Mouse (Mus musculus) myocyte (in vitro differentiated cells): ENCODE data around the gene Frmpd2. TPM values are rescaled to one million over a fixed set of nuclear protein-coding genes. Genes with fewer than 3 reads are reported as not detected.

Source experiments
- H3K27me3 ChIP-seq: one replicate; pipeline ENCODE4 v1.6.1; 2011; ENCODE audit not compliant: control insufficient read depth, insufficient read depth, insufficient read length
- H3K36me3 ChIP-seq: one replicate; pipeline ENCODE4 v1.6.1; 2011; ENCODE audit not compliant: control insufficient read depth, insufficient read depth
- H3K4me2 ChIP-seq: one replicate; pipeline ENCODE4 v1.6.1; 2011; ENCODE audit warnings: low read depth, control low read depth
- H3K4me3 ChIP-seq: one replicate; pipeline ENCODE4 v1.5.1; 2011; ENCODE audit warnings: mild to moderate bottlenecking, control low read depth, moderate library complexity
- H3K79me2 ChIP-seq: one replicate; pipeline ENCODE4 v1.6.1; 2011; ENCODE audit not compliant: control insufficient read depth, insufficient read depth
- H3ac ChIP-seq: one replicate; pipeline ENCODE4 v1.6.1; 2011; ENCODE audit not compliant: control insufficient read depth, insufficient read length
- CEBPB ChIP-seq: IDR thresholded peaks from 2 replicates; pipeline ENCODE4 v1.6.1; 2011; ENCODE audit warnings: mild to moderate bottlenecking, moderate library complexity; ENCODE audit not compliant: poor library complexity, insufficient read depth, severe bottlenecking
- E2F4 ChIP-seq: IDR thresholded peaks from one replicate; pipeline ENCODE4 v1.6.1; 2011; ENCODE audit warnings: mild to moderate bottlenecking, control low read depth, moderate library complexity; ENCODE audit not compliant: insufficient read depth
- MAX ChIP-seq: IDR thresholded peaks from one replicate; pipeline ENCODE4 v1.6.1; 2011; ENCODE audit warnings: low read depth, mild to moderate bottlenecking, control low read depth
- MYOD1 ChIP-seq, 3 experiments: IDR thresholded peaks; one replicate each; pipeline ENCODE4 v1.6.1; 2011; ENCODE audit warnings: control low read depth in 2 of 3, low read depth in 2 of 3, mild to moderate bottlenecking in 2 of 3, moderate library complexity in 1 of 3; ENCODE audit not compliant: insufficient read length in 2 of 3, control insufficient read depth in 1 of 3
- MYOG ChIP-seq, 3 experiments: IDR thresholded peaks; one replicate each; pipeline ENCODE4 v1.6.1; 2011; ENCODE audit warnings: control low read depth in 2 of 3, low read depth in 2 of 3, mild to moderate bottlenecking in 2 of 3; ENCODE audit not compliant: insufficient read length in 2 of 3, control insufficient read depth in 1 of 3, insufficient read depth in 1 of 3
- POLR2A ChIP-seq: IDR thresholded peaks from one replicate; pipeline ENCODE4 v1.6.1; 2011; ENCODE audit warnings: low read depth, mild to moderate bottlenecking, control low read depth, moderate library complexity; ENCODE audit not compliant: insufficient read length
- POLR2AphosphoS2 ChIP-seq: IDR thresholded peaks from one replicate; pipeline ENCODE4 v1.6.1; 2011; ENCODE audit warnings: low read depth, control low read depth; ENCODE audit not compliant: insufficient read length
- REST ChIP-seq: IDR thresholded peaks from one replicate; pipeline ENCODE4 v1.6.1; 2011; ENCODE audit warnings: mild to moderate bottlenecking, control low read depth, moderate library complexity; ENCODE audit not compliant: insufficient read depth, insufficient read length
- SRF ChIP-seq: IDR thresholded peaks from one replicate; pipeline ENCODE4 v1.6.1; 2011; ENCODE audit warnings: low read depth; ENCODE audit not compliant: control insufficient read depth, insufficient read length
- TCF12 ChIP-seq: IDR thresholded peaks from one replicate; pipeline ENCODE4 v1.6.1; 2011; ENCODE audit warnings: mild to moderate bottlenecking, control low read depth; ENCODE audit not compliant: poor library complexity, insufficient read depth, severe bottlenecking
- TCF3 ChIP-seq: IDR thresholded peaks from one replicate; pipeline ENCODE4 v1.6.1; 2011; ENCODE audit warnings: low read depth, control low read depth; ENCODE audit not compliant: insufficient read length
- USF1 ChIP-seq: IDR thresholded peaks from one replicate; pipeline ENCODE4 v1.6.1; 2011; ENCODE audit warnings: low read depth, mild to moderate bottlenecking, control low read depth, moderate library complexity
- polyA plus RNA-seq: library from polyadenylated mRNA; unstranded; fragments of >200 nt; fragmentation: generic; extraction: Trizol; gene quantifications from one replicate; pipeline ENCODE4 v1.2.1, GENCODE M21; 2012; ENCODE audit warnings: missing spikeins

Frmpd2 gene
- polyA plus RNA-seq, 1 experiment, result not detected

DNA sequence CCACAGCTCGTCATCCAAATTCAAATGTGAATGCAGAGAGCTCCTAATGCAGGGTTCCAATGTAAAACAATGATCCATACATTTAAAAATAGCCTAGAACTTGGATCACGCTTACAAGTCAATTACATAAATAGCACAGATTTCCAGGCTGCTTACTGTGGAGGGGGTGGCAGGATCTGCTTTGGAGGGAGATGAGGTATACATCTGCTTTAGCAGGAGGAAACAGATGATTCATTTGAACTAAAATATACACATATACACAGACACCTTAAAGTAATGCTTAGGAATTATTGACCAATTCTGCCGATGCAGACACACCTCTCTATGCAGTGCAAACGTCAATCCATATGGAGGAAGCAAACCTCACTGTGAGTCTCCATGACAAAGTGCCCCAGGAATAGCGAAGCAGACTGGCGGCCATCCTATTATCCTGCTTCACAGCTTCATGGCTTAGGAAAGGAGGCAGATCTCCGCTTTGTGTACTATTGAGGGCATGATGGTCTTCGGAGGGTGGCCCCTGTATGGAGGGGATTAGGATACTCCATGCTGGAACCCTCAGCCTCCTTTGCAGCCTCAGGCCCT lies 59.9 kb downstream of the Frmpd2 start:
- no peaks in the 10 kb centered on the region for H3K36me3 ChIP-seq
- H3K79me2 ChIP-seq, result no peaks in the 10 kb centered on the region
- H3K27me3 ChIP-seq, result peaks cover 18% of the 10 kb centered on the region
- H3K4me3 ChIP-seq, result no peak overlapping the region
- TF ChIP-seq MYOG (IDR thresholded peaks at IDR 0.05; ENCODE audit: control insufficient read depth in 1 of 3, insufficient read depth in 1 of 3, insufficient read length in 2 of 3, low read depth in 2 of 3) (no peak), MAX (no peak), TCF12 (no peak), E2F4 (no peak), MYOD1 (IDR thresholded peaks at IDR 0.05; ENCODE audit: control insufficient read depth in 1 of 3, insufficient read length in 2 of 3, low read depth in 2 of 3) (no peak), USF1 (no peak), CEBPB (no peak), REST (no peak), POLR2AphosphoS2 (no peak)
- no peak overlapping the region for H3K4me2 ChIP-seq
- H3ac ChIP-seq, result no peak overlapping the region

GRCm38 (mm10) chr14:33532792-33533191 lies 61.3 kb downstream of the Frmpd2 start:
- Histone ChIP-seq H3K36me3 (no peaks in the 10 kb centered on the region), H3K4me2 (no peak overlapping the region), H3ac (no peak overlapping the region), H3K4me3 (no peak overlapping the region), H3K27me3 (peaks cover 18% of the 10 kb centered on the region), H3K79me2 (no peaks in the 10 kb centered on the region)
- TF ChIP-seq CEBPB, result no peak
- TF ChIP-seq SRF, result no peak
- no peak for TF ChIP-seq POLR2A
- no peak for TF ChIP-seq MYOG (IDR thresholded peaks at IDR 0.05; ENCODE audit: control insufficient read depth in 1 of 3, insufficient read depth in 1 of 3, insufficient read length in 2 of 3, low read depth in 2 of 3)
- TF ChIP-seq E2F4, result no peak
- no peak for TF ChIP-seq POLR2AphosphoS2
- TF ChIP-seq REST, result no peak
- no peak for TF ChIP-seq MAX
- TF ChIP-seq TCF3, result no peak

- Histone ChIP-seq H3ac (no peak overlapping the region), H3K27me3 (peaks cover 17% of the 10 kb centered on the region), H3K79me2 (no peaks in the 10 kb centered on the region), H3K4me2 (no peak overlapping the region), H3K4me3 (no peak overlapping the region), H3K36me3 (no peaks in the 10 kb centered on the region)
- TF ChIP-seq CEBPB (no peak), SRF (no peak), POLR2A (no peak), TCF12 (no peak), MYOG (IDR thresholded peaks at IDR 0.05; ENCODE audit: control insufficient read depth in 1 of 3, insufficient read depth in 1 of 3, insufficient read length in 2 of 3, low read depth in 2 of 3) (no peak), REST (no peak), MAX (no peak), TCF3 (no peak), POLR2AphosphoS2 (no peak), MYOD1 (IDR thresholded peaks at IDR 0.05; ENCODE audit: control insufficient read depth in 1 of 3, insufficient read length in 2 of 3, low read depth in 2 of 3) (no peak), USF1 (no peak), E2F4 (no peak)
Observed at GRCm38 (mm10) chr14:33533516-33533915, 62.0 kb downstream of the Frmpd2 start.

DNA sequence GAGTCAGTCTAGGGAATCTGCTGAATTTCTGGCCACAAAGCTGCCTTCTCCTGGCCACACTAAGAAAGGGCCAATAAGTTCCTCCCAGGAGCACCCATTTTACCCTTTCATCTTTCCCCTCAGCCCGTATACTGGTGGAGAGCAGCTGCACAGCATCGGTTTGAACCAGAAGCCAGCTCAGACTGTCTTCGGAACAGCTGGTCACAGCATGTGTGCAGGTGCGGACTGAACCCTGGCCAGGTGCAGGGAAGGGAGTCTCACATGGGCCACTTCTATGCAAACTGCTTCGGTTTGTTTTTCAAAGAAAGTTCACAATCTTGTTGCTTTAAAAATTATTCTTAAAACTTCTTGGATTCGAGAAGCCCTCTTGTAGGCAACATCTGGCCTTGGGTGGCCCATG lies 63.8 kb downstream of the Frmpd2 start:
- Histone ChIP-seq H3ac (no peak overlapping the region), H3K36me3 (no peaks in the 10 kb centered on the region), H3K4me2 (no peak overlapping the region), H3K79me2 (no peaks in the 10 kb centered on the region), H3K27me3 (peaks cover 10% of the 10 kb centered on the region), H3K4me3 (no peak overlapping the region)
- TF ChIP-seq REST, result no peak
- no peak for TF ChIP-seq TCF3
- TF ChIP-seq POLR2A, result no peak
- no peak for TF ChIP-seq USF1
- no peak for TF ChIP-seq E2F4
- no peak for TF ChIP-seq SRF
- no peak for TF ChIP-seq MYOD1 (IDR thresholded peaks at IDR 0.05; ENCODE audit: control insufficient read depth in 1 of 3, insufficient read length in 2 of 3, low read depth in 2 of 3)
- no peak for TF ChIP-seq CEBPB
- no peak for TF ChIP-seq TCF12
- no peak for TF ChIP-seq POLR2AphosphoS2
- TF ChIP-seq MAX, result no peak
- no peak for TF ChIP-seq MYOG (IDR thresholded peaks at IDR 0.05; ENCODE audit: control insufficient read depth in 1 of 3, insufficient read depth in 1 of 3, insufficient read length in 2 of 3, low read depth in 2 of 3)
